Mouse (Mus musculus) induced T-regulatory cell, adult 2 months (primary cell): ENCODE data around the gene Abcc4.
"Not testable (repeated sequence)": the region's sequence is repeated elsewhere in the genome, so short reads cannot be mapped to it uniquely, and the experiment has no call there.

ENCODE experiments used
- DNase-seq: peaks from one replicate; pipeline ENCODE4 v3.0.0-alpha.2; 2012; ENCODE audit warnings: low read depth

Gene Abcc4

DNA sequence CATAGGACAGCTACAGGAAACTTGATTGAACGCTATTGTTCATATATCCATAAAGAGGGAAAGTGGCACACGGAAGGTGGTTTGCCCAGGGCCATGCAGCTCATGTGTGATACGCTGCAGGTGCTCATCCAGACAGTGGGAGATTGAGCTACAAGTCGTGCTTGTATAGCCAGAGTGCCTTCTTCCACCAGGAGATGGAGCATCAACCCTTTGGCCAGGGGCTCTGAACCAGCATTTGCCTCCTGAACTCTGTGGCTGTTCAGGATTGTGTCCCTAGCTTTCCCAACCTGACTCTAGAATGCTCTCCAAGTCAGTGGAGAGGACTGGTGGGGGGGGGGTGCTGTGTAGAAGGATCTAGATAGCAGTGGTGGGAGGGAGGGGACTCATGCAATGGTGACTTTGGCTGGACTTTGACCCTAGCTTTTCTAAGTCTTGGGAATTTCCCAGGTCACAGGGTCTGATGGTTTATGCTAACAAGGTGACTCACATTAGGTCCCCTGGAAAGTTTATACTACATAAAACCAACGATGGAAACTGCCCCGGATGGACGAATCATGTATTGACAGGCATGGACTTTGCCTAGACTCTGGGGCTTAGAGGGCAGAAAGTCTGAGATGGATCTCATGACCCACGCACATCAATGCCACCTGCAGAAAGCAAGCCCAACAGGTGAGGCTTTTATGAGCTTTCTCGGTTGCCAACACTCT is 27.6 kb downstream of the Abcc4 start:
- no peak for DNase-seq

DNA sequence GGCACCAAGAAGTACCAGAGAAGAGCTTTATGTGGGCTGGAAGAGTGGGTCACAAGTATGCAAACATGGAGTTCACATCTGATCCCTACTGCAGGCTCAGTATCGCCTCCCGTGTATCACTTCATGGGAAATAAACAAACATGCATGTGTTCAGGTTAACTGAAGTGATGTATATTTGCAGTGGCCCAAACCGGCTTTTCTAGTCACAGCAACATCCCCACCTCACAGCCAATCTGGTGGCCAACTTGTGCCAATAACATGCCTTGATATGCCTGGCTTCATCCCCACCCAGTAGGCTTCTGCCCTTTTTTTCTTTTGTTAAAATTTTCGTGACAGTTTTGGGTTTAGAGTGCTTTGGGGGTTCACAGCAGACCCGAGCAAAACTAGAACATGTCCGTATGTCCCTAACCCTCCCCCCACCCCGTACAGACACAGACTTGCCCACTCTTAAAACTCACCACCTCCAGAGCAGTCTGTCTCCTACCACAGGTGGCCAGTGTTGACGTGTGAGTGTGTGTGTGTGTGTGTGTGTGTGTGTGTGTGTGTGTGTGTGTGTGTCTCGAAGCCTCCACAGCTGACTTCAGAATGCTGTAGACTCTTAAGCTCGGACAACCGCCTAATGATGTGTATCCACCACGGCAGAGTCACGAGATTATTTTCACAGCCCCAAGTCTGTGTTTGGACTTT is 29.6 kb downstream of the Abcc4 start:
- no peak for DNase-seq

DNA sequence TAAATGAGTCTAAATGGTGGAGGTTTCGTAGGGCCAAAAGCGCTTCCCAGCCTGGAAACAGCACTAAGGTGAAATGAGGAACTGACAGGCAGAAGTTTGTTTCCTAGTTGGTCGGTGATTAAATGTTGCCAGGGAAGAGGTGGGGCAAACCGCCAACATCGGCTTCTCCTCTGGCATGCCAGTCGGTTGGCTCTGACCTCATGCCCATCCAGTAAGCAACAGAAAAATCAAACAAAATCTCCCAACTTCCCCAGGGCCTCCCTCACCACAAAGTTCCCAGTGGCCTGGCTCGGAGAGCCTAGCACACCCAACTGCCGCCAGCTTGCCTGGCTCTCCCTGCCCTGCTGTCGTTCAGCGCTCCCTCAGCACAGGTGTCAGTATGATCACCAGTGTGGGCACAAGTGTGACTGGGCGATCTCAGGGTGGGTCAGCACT is 31.3 kb downstream of the Abcc4 start:
- DNase-seq, result no peak

DNA sequence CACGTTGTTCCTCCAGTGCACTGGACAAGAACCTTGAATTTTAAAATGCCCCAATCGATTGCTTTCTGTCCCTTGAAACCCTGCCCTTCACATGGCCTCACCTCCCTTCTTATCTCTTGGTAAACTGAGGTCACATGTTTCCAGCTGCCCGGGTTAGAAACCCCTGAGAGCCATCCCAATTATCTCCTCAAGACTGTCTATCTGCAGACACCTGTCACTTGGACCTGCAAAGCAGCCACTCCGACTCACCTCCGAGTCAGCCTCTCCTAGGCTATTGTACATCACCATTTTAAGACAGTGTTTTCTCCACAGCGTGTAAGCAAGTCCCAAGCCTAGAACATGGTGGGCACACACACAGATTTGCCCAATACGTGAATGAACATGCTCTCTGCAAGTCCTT is 31.8 kb downstream of the Abcc4 start:
- no peak for DNase-seq

DNA sequence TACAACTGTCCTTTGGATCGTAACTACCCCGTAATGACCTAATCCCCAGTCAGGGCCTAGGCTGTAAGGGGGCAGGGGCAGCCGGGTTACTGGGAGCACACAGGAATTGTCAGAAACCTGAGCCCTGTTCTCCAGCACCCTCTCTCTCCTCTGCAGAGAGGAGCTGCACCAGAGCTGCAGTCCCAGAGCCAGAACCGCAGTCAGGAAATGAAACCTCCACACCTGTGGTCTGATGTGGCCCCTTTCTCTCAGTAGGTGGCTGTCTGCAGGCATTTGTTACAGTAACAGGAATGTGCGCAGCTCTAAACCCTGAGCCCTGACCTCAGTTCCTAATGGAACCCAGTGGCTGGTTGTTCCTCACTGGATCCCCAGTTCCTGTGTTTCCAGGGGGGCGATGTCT is 32.5 kb downstream of the Abcc4 start:
- DNase-seq, result peak; percentile 65

DNA sequence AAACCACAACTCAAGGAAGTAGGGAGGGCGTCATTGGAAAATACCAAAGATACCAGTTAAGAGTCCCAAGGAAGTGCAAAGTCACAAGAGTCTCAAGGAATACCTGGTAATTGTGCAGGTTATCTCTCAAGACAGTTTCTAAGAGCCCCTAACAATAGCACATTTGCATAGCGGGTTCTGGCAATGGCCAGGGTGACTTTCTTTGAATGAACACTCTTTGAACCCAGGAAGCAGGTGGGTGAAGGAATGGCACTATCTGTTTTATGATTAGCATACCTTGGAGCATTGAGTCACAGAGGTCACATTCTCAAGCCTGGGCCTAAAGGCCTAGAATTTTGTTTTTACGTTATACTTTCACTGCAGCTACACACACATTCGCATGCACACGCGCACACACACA is 33.1 kb downstream of the Abcc4 start:
- not testable (repeated sequence) for DNase-seq

DNA sequence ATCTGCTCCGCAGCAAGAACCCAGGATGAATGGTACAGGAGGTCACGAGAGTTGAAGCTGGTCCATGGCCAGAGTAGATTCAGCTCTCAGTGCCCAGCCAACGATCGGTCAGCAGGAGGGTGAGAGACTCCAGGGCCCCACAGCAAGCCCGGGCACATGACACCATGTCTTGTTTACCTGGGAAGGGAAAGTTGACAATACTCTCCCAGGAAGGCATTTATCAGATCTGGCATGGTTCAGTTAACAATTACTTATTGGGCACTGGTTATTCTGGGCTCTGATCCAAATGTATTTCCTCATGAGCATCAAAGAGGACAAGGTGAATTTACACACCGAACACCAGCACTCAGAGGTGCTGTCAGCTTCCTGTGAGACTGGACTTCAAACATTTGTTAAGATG is 38.5 kb downstream of the Abcc4 start:
- no peak for DNase-seq

DNA sequence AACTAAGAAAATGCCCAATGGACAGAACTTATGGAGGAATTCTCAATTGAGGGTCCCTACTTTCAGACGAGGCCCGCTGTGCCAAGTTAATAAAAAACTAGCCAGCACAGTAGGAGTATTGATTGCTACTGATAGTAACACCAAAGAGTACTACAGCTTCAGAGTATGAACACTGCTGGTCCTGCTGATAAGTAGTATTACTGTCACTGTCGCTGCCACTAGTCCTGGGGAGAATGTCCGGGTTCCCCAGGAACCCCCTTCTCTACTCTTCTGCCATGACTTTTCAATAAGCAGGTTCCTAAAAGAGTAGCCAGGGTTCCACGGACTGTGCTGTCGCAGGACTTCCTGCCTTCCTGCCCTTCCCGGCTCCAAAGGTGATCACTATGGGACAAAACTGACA is 41.4 kb downstream of the Abcc4 start:
- DNase-seq, result no peak

DNA sequence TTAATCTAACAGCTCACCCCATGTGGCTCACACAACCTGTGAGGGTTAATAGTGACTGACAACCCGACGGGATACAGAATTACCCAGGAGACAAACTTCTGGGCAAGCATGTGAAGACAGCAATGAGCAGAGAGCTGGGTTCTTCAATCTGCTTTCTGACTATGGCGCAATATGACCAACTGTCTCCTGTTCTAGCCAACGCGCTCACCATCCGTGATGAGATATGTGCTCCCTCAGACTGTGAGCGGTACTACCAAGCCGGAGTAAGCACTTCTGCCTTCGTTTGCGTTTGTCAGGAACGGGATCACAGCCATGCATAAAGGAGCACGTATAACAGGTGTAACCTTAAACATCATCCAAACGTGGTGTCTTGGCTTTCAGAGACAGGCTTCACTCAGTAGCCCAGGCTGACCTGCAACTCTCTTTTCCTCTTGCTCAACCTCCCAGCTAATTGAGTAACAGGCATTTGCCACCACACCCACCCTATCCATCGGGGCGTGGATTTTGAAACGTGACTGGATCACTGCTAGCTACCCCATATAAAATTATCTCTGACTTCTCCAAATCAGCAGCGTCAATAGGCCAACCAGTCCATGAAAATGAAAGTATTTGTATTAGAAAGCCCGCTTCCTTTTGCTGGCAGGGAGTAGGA is 43.3 kb downstream of the Abcc4 start:
- no peak for DNase-seq

DNA sequence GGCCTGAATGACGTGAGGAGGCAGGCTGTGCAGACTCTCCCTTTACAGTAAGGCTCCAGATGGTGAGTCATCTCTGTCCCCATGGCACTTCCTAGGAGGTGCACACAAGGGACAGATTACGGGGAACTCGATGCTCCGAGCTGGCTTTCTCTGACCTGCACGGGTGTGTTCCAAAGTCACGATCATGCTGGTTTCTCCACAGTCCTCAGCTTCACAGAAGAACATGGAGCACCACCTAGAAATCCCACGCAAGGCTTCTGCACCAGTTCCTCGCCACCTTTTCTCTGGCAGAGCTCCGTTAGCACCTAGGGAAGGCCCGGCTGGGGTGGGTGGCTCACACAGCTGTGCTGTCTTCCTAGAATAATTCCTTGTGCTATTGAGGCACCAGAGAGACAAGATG is 43.9 kb downstream of the Abcc4 start:
- no peak for DNase-seq

DNA sequence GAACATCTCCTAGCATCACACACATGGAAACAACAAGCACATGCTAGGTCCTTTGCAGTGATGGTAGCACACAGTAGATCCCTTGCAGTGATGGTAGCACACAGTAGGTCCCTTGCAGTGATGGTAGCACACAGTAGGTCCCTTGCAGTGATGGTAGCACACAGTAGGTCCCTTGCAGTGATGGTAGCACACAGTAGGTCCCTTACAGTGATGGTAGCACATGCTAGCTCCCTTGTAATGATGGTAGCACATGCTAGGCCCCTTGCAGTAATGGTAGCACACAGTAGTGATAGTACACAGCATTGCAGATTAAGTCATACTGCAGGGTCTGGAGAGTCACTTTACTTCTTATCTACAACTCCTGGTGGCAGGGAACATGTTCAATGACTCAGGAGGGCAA is 46.8 kb downstream of the Abcc4 start:
- DNase-seq, result no peak

DNA sequence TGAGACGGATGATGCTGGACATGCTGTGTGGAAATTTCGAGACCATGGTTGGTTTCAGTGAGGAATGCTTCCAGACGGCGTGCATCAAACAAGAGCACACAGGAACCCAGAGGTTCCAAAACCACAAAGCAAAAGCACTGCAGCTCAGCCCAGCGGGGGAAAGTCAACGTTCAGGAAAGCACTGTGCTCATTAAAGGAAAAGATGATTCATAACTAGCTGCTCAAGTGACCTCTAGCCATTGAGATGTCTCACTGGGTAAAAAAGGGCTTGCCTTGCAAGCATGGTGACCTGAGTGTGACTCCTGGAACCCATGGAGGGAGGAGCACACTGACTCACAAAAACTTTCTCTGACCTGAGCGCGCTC is 47.7 kb downstream of the Abcc4 start:
- peak; percentile 58 for DNase-seq

DNA sequence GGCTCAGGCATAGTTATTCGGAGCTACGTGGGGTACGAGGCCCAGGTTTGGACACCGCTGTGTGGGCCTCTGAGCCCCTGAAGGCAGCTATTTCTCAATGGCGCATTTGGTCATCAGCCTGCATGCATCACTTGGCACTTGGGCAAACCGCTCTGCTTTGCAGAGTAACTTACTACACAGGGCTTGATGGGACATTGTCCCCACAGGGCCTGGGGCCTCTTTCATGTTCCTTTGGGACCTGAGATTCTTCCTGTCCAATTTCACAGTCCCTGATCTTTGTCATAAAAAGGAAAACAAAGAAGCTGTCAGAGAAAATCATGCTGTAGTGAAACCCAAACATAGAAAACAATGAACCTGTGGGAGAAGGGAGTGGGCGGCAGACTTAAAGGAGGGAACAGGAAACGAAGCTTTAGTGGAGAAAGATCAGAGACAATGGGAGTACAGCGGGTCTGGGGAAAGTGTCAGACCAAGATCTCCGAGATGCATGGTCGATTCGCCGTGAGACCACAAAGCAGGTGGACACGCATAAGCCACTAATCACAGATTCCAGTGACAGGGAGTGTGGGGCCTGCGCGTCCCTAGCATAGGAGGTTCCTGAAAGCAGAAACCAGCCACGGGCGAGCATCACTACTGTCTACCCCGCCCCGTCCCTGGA is 48.2 kb downstream of the Abcc4 start:
- DNase-seq, result peak; percentile 27

DNA sequence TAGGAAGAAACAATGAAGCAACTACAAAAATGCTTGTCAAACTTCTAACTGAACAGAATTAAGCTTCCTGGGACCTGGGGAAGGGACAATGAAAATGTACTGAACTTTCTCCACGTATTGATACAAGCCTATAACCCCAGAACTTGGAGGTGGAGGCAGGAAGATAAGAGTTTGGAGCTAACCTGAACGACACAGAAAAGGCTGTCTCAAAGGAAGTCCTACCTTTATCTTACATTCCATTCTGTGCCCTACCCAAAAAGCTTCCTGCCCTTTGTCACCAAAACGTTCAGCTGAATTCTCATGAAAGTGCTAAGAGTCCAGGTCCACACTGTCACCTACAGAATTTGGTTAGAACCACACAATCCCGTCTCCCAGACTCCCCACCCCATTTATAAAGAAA is 48.8 kb downstream of the Abcc4 start:
- DNase-seq, result no peak

DNA sequence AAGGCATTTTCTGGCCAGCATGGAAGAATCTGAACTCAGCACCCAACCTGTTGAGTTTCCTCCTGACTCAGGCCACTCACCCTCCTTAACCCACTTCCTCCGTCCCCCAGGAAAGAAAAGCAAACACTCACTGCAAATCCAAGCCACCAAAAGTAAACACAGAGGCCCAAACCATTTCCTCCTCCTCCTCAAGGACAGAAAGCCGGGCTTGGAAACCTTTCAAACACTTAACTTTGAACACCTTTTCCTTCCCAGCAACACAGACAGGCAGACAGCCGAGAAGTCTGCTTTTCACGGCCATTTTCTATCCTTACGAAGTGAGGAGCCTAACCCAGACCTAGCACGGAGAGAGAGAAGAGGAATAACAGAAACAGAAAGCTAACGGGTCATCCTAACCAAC is 50.0 kb downstream of the Abcc4 start:
- DNase-seq, result no peak

DNA sequence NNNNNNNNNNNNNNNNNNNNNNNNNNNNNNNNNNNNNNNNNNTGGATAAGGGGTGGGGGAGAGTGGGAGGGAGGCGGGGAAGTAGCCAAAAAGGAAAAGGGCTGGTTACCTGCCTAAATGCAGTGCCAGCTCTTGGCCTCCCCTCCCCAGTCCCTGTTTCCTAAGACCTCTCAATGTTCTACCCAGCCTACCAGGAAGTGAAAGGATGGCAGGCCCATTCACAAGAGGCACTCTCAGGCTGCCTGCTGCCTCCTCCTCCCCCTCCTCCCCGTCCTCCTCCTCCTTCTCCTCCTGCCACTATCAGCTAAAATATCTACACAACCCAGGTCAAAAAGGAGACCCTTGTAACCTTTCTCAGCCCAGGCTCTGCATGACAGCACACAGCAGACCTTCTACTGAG is 51.1 kb downstream of the Abcc4 start:
- DNase-seq, result no peak

DNA sequence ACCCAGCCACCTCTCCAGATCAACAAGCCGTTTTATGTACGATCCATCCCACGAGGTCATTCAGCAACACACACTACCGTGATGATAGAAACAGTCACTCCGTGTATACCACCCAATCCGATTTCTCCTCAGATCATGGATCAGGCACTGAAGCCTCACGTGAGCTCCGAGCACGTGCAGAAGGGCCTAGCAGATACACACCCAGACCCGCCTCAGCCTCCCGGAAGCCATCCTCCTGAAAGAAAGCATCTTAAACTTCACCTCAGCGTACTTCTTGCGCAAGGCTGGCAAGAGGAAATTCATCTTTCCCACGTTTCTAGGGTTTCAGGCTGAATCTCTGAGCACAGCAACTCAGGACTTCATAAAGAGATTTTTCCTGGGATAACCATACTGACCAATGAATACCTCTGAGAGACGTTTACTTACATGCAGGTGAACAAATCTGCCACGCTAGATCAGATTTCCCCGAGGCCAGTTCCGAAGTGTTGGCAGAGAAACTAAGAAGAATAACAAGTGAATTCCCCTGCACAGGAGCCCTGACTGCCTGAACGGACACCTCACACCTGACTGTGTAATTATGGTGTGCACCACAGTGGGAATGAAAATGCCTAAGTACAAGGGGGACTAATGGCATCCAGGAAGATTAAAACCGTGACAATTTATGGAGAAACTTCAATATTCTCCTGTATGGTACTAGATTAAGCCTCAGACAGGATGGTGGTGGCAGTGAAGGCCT is 54.1 kb downstream of the Abcc4 start:
- DNase-seq, result no peak

DNA sequence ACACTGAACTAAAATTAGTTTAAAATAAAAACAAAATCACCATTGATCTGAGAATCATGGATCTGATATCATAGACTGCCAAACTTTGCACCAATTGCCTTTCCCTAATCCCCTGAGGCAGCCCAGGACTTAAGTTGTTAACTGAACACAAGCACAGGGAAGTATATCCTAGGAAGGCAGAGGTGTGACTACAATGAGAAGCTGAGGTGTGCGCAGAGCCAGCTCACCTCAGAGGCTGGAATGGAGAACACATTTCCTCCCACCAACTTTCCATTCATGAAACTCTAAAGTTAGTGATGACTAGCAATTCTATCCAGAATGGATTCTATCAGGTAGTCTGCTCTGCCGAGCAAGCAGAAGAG is 56.1 kb downstream of the Abcc4 start:
- DNase-seq, result no peak

DNA sequence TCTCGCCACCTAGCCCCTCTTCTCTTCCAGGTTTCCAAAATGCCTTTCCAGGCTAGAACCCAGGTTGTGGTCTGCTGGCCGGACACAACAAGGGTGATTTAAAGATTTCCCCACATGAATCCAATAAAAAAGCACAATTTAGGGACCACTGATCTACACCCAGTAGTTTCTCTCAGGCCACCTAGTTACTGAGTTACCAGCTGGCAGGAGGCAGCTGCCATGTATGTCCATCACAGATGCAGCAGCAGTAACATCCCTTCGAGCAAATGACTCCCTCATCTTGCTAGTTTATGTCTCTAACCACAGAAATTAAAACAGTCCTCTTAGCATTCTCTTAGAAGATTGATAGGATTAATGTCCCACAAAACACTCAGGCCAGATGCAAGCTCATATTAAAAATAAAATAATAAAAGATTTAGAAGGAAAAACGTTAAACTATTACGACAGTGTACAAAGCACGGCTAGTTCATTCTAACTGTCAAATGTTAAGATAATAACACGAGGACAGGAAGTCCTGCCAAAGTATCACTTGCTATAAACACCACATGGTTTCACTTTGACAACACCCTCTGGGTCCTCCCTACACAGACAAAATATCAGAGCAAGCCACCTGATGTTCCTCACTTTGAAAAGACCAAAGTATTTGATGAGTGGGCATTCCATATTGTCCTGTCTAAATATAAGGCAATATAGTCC is 56.7 kb downstream of the Abcc4 start:
- peak; percentile 56 for DNase-seq

DNA sequence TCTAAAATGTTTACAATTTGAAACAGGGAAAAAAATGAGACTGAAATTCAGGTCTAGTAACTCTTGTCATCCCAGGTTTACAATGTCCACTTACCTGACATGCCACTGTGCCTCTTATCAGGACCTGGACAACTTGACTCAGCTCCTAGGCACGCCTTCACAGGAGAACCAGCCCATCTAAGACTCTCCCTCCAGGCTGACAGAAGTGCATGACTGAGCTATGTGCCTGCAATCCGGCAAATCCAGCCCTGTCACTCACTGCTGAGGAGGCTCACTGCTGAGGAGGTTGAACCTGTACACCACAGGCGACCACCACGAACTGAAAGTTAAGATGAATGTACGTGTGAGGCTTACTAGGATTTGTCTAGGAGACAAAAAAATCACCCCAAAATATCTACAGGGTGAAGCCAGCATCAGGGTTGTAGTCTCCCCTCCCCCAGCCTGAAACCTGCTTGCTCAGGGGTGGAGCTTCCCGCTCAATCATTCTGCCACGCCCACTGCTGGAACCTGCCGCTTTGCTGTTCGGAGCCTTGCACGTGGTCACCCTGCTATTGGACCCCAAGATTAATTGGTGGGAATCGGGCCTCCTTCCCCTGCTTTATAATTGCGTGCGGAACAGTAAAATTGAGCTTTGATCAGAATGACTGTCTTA is 63.0 kb downstream of the Abcc4 start:
- DNase-seq, result not testable (repeated sequence)

DNA sequence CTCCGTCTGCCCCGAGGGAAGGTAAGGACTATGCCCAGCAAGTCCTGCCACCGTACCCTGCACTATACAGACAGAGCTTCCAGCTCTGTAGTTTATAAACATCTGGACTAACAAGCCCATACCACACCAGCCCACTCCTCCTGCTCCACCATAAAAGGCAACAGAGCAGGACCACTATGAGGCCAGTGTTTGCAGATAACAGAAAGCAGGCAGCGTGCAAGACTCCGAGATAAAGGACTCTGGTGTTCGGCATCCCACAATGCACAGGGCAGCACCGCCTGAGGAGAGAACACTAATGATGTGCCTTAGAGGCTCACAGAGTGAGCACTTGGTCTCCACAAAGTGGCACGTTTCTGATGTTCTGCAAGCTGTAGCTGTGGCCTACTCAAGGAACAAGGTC is 63.9 kb downstream of the Abcc4 start:
- DNase-seq, result no peak
